Mouse (Mus musculus): ENCODE data around the gene Snn. TPM values are rescaled to one million over a fixed set of nuclear protein-coding genes. Genes with fewer than 3 reads are reported as not detected.
A peak's percentile ranks its signal among the peaks of the same experiment; 100 is the strongest.

Gene Snn
- total and polyA plus RNA-seq, 3 experiments, result 34.0 to 93.8 (median 53.1) TPM

GRCm38 (mm10) chr16:11069271-11069670 lies 8.5 kb downstream of the Snn start:
- TF ChIP-seq HCFC1 (IDR thresholded peaks at IDR 0.05; ENCODE audit: low read depth, low read length), result 0 out of 2 replicates have a peak, but pooled peaks have one; percentile 4
- TF ChIP-seq CTCF (conservative IDR thresholded peaks at IDR 0.05 in 1 of 2, IDR thresholded peaks at IDR 0.05 in 1 of 2; ENCODE audit: low read depth in 2 of 2, low read length in 2 of 2), result no peak
- TF ChIP-seq UBTF (IDR thresholded peaks at IDR 0.05; ENCODE audit: low read depth, low read length), result no peak
- TF ChIP-seq MAX (IDR thresholded peaks at IDR 0.05; ENCODE audit: low read length), result no peak
- TF ChIP-seq POLR2A (IDR thresholded peaks at IDR 0.05; ENCODE audit: low read depth, low read length), result no peak; the same call in 1 of the 2 replicates
- no peak for TF ChIP-seq CHD2 (IDR thresholded peaks at IDR 0.05; ENCODE audit: low read length)
- Histone ChIP-seq H3K4me3 (replicated peaks in 1 of 3; ENCODE audit: low read depth in 2 of 3, low read length in 2 of 3, poor library complexity in 1 of 3) (peak overlapping the region; percentile 2 to 70 (median 54)), H3K36me3 (replicated peaks in 1 of 2; ENCODE audit: control insufficient read depth in 1 of 2, insufficient read depth in 1 of 2, low read length in 1 of 2) (peaks cover 23 to 41% of the 10 kb centered on the region in 2 experiments), H3K4me1 (ENCODE audit: control insufficient read depth in 1 of 2, insufficient read depth in 2 of 2) (peaks cover 38 to 84% of the 10 kb centered on the region in 2 experiments), H3K9ac (ENCODE audit: insufficient read depth, low read depth) (peak overlapping the region; percentile 4; the same call in 1 of the 2 replicates), H3K9me3 (replicated peaks; ENCODE audit: low read length) (no peaks in the 10 kb centered on the region), H3K27me3 (replicated peaks) (no peaks in the 10 kb centered on the region), H3K4me2 (ENCODE audit: insufficient read depth, low read depth, poor library complexity, severe bottlenecking) (peak overlapping the region; percentile 45), H3K27ac (ENCODE audit: insufficient read depth, low read depth) (peak overlapping the region; percentile 59), H3K79me2 (replicated peaks; ENCODE audit: control insufficient read depth, extremely low read depth, insufficient read depth, poor library complexity, severe bottlenecking) (peaks cover 9% of the 10 kb centered on the region)
- in situ Hi-C loops (cut with MboI; ENCODE audit: low pct_ligation_motif_present, low pct_unique_long_range_greater_than_20kb, low sequenced_read_pairs) (loop anchor here (5.0 kb wide), 1 partner anchor 33 kb away; no protein-coding TSS in a partner anchor), dilution Hi-C loops (cut with MboI; ENCODE audit: extremely low pct_ligation_motif_present, extremely low pct_unique_long_range_greater_than_20kb, low sequenced_read_pairs) (no loop called here)
- no peak for DNase-seq (ENCODE audit: extremely low read depth)

GRCm38 (mm10) chr16:11069710-11070420 lies 9.1 kb downstream of the Snn start:
- peak; percentile 58 for DNase-seq (ENCODE audit: extremely low read depth)
- Histone ChIP-seq H3K9ac (ENCODE audit: insufficient read depth, low read depth) (0 out of 2 replicates have a peak overlapping the region, but pooled peaks have one; percentile 2), H3K27ac (ENCODE audit: insufficient read depth, low read depth) (peak overlapping the region; percentile 59), H3K4me3 (replicated peaks in 1 of 3; ENCODE audit: low read depth in 2 of 3, low read length in 2 of 3, poor library complexity in 1 of 3) (peak overlapping the region; percentile 21 to 70 (median 54)), H3K4me2 (ENCODE audit: insufficient read depth, low read depth, poor library complexity, severe bottlenecking) (peak overlapping the region; percentile 45; the same call in 1 of the 2 replicates), H3K79me2 (replicated peaks; ENCODE audit: control insufficient read depth, extremely low read depth, insufficient read depth, poor library complexity, severe bottlenecking) (peaks cover 9% of the 10 kb centered on the region), H3K9me3 (replicated peaks; ENCODE audit: low read length) (no peaks in the 10 kb centered on the region), H3K27me3 (replicated peaks) (no peaks in the 10 kb centered on the region), H3K4me1 (ENCODE audit: control insufficient read depth in 1 of 2, insufficient read depth in 2 of 2) (peaks cover 38 to 83% of the 10 kb centered on the region in 2 experiments), H3K36me3 (replicated peaks in 1 of 2; ENCODE audit: control insufficient read depth in 1 of 2, insufficient read depth in 1 of 2, low read length in 1 of 2) (peaks cover 29 to 47% of the 10 kb centered on the region in 2 experiments)
- dilution Hi-C loops (cut with MboI; ENCODE audit: extremely low pct_ligation_motif_present, extremely low pct_unique_long_range_greater_than_20kb, low sequenced_read_pairs) (no loop called here), in situ Hi-C loops (cut with MboI; ENCODE audit: low pct_ligation_motif_present, low pct_unique_long_range_greater_than_20kb, low sequenced_read_pairs) (loop anchor here (5.0 kb wide), 1 partner anchor 32 kb away; no protein-coding TSS in a partner anchor)
- no peak; the same call in 1 of the 2 replicates for TF ChIP-seq ELF1 (IDR thresholded peaks at IDR 0.05; ENCODE audit: low read depth, low read length)
- no peak for TF ChIP-seq POLR2A (IDR thresholded peaks at IDR 0.05; ENCODE audit: low read depth, low read length)
- peak; percentile 66; the same call in 1 of the 2 replicates for TF ChIP-seq EP300 (IDR thresholded peaks at IDR 0.05; ENCODE audit: low read length)
- peak; percentile 51; the same call in 1 of the 2 replicates for TF ChIP-seq BHLHE40 (IDR thresholded peaks at IDR 0.05; ENCODE audit: low read depth, low read length)
- TF ChIP-seq GABPA (IDR thresholded peaks at IDR 0.05; ENCODE audit: insufficient replicate concordance, low read depth, low read length), result no peak
- TF ChIP-seq E2F4 (IDR thresholded peaks at IDR 0.05; ENCODE audit: insufficient replicate concordance, low read depth, low read length), result no peak
- peak; percentile 67 for TF ChIP-seq MAX (IDR thresholded peaks at IDR 0.05; ENCODE audit: low read length)
- TF ChIP-seq MEF2A (IDR thresholded peaks at IDR 0.05; ENCODE audit: borderline replicate concordance, low read depth, low read length), result peak; percentile 67; the same call in 1 of the 2 replicates
- TF ChIP-seq TCF12 (IDR thresholded peaks at IDR 0.05; ENCODE audit: low read depth, low read length), result peak; percentile 56; the same call in 1 of the 2 replicates
- TF ChIP-seq ETS1 (conservative IDR thresholded peaks at IDR 0.05; ENCODE audit: low read depth, low read length), result peak; percentile 84
- peak; percentile 15; the same call in 1 of the 2 replicates for TF ChIP-seq SMC3 (IDR thresholded peaks at IDR 0.05; ENCODE audit: low read depth, low read length)
- TF ChIP-seq MYC (IDR thresholded peaks at IDR 0.05; ENCODE audit: low read depth, low read length), result 0 out of 2 replicates have a peak, but pooled peaks have one; percentile 11
- TF ChIP-seq PAX5 (IDR thresholded peaks at IDR 0.05; ENCODE audit: low read length), result no peak
- TF ChIP-seq SIN3A (IDR thresholded peaks at IDR 0.05; ENCODE audit: low read length), result peak; percentile 47; the same call in 1 of the 2 replicates
- TF ChIP-seq NELFE (IDR thresholded peaks at IDR 0.05; ENCODE audit: low read depth, low read length), result 0 out of 2 replicates have a peak, but pooled peaks have one; percentile 17
- TF ChIP-seq HCFC1 (IDR thresholded peaks at IDR 0.05; ENCODE audit: low read depth, low read length), result no peak
- no peak for TF ChIP-seq ZNF384 (IDR thresholded peaks at IDR 0.05; ENCODE audit: low read depth, low read length)
- 0 out of 2 replicates have a peak, but pooled peaks have one; percentile 41 for TF ChIP-seq MAFK (IDR thresholded peaks at IDR 0.05; ENCODE audit: insufficient replicate concordance, low read length)
- TF ChIP-seq CHD2 (IDR thresholded peaks at IDR 0.05; ENCODE audit: low read length), result peak; percentile 51; the same call in 1 of the 2 replicates

Data from CH12.LX (cell line).